Mouse (Mus musculus): ENCODE data around the gene Slc22a27. TPM values are rescaled to one million over a fixed set of nuclear protein-coding genes. Genes with fewer than 3 reads are reported as not detected.
"Not testable (repeated sequence)": the region's sequence is repeated elsewhere in the genome, so short reads cannot be mapped to it uniquely, and the experiment has no call there.

The Slc22a27 gene
- total and polyA plus RNA-seq, 3 experiments, result not detected

GRCm38 (mm10) chr19:7966550-7966949, 723 bp upstream of the Slc22a27 start:
- H3K4me2 ChIP-seq (ENCODE audit: insufficient read depth, low read depth, poor library complexity, severe bottlenecking); H3K79me2 ChIP-seq (replicated peaks; ENCODE audit: control insufficient read depth, extremely low read depth, insufficient read depth, poor library complexity, severe bottlenecking); H3K36me3 ChIP-seq (replicated peaks in 1 of 2; ENCODE audit: control insufficient read depth in 1 of 2, insufficient read depth in 1 of 2, low read length in 1 of 2); dilution Hi-C loops (cut with MboI; ENCODE audit: extremely low pct_ligation_motif_present, extremely low pct_unique_long_range_greater_than_20kb, low sequenced_read_pairs); H3K4me1 ChIP-seq (ENCODE audit: control insufficient read depth in 1 of 2, insufficient read depth in 2 of 2); H3K4me3 ChIP-seq (replicated peaks in 1 of 3; ENCODE audit: low read depth in 2 of 3, low read length in 2 of 3, poor library complexity in 1 of 3); in situ Hi-C loops (cut with MboI; ENCODE audit: low pct_ligation_motif_present, low pct_unique_long_range_greater_than_20kb, low sequenced_read_pairs); H3K9ac ChIP-seq (ENCODE audit: insufficient read depth, low read depth); H3K27ac ChIP-seq (ENCODE audit: insufficient read depth, low read depth); DNase-seq (ENCODE audit: extremely low read depth); H3K27me3 ChIP-seq (replicated peaks); H3K9me3 ChIP-seq (replicated peaks; ENCODE audit: low read length): not testable (repeated sequence)

- H3K9me3 ChIP-seq (replicated peaks; ENCODE audit: low read length); H3K4me1 ChIP-seq (ENCODE audit: control insufficient read depth in 1 of 2, insufficient read depth in 2 of 2); H3K79me2 ChIP-seq (replicated peaks; ENCODE audit: control insufficient read depth, extremely low read depth, insufficient read depth, poor library complexity, severe bottlenecking); DNase-seq (ENCODE audit: extremely low read depth); dilution Hi-C loops (cut with MboI; ENCODE audit: extremely low pct_ligation_motif_present, extremely low pct_unique_long_range_greater_than_20kb, low sequenced_read_pairs); H3K9ac ChIP-seq (ENCODE audit: insufficient read depth, low read depth); H3K27ac ChIP-seq (ENCODE audit: insufficient read depth, low read depth); H3K36me3 ChIP-seq (replicated peaks in 1 of 2; ENCODE audit: control insufficient read depth in 1 of 2, insufficient read depth in 1 of 2, low read length in 1 of 2); H3K4me2 ChIP-seq (ENCODE audit: insufficient read depth, low read depth, poor library complexity, severe bottlenecking); H3K27me3 ChIP-seq (replicated peaks); in situ Hi-C loops (cut with MboI; ENCODE audit: low pct_ligation_motif_present, low pct_unique_long_range_greater_than_20kb, low sequenced_read_pairs); H3K4me3 ChIP-seq (replicated peaks in 1 of 3; ENCODE audit: low read depth in 2 of 3, low read length in 2 of 3, poor library complexity in 1 of 3): not testable (repeated sequence)
Measured at GRCm38 (mm10) chr19:7939391-7939790, 26.4 kb downstream of the Slc22a27 start.

GRCm38 (mm10) chr19:7876626-7877025, 89.2 kb downstream of the Slc22a27 start:
- TF ChIP-seq POLR2A (IDR thresholded peaks at IDR 0.05; ENCODE audit: low read depth, low read length) (no peak), ZC3H11A (IDR thresholded peaks at IDR 0.05; ENCODE audit: low read depth, low read length) (no peak), CTCF (conservative IDR thresholded peaks at IDR 0.05 in 1 of 2, IDR thresholded peaks at IDR 0.05 in 1 of 2; ENCODE audit: low read depth in 2 of 2, low read length in 2 of 2) (no peak), CHD2 (IDR thresholded peaks at IDR 0.05; ENCODE audit: low read length) (no peak), JUN (IDR thresholded peaks at IDR 0.05; ENCODE audit: insufficient read depth, low read depth, low read length) (no peak)
- H3K79me2 ChIP-seq (replicated peaks; ENCODE audit: control insufficient read depth, extremely low read depth, insufficient read depth, poor library complexity, severe bottlenecking), result no peaks in the 10 kb centered on the region
- no peaks in the 10 kb centered on the region for H3K27me3 ChIP-seq (replicated peaks)
- in situ Hi-C loops (cut with MboI; ENCODE audit: low pct_ligation_motif_present, low pct_unique_long_range_greater_than_20kb, low sequenced_read_pairs) (no loop called here), dilution Hi-C loops (cut with MboI; ENCODE audit: extremely low pct_ligation_motif_present, extremely low pct_unique_long_range_greater_than_20kb, low sequenced_read_pairs) (no loop called here)
- H3K9ac ChIP-seq (ENCODE audit: insufficient read depth, low read depth), result no peak overlapping the region
- no peak overlapping the region for H3K4me2 ChIP-seq (ENCODE audit: insufficient read depth, low read depth, poor library complexity, severe bottlenecking)
- H3K9me3 ChIP-seq (replicated peaks; ENCODE audit: low read length), result no peaks in the 10 kb centered on the region
- no peak for DNase-seq (ENCODE audit: extremely low read depth)
- H3K4me1 ChIP-seq (ENCODE audit: control insufficient read depth in 1 of 2, insufficient read depth in 2 of 2), result no peaks in the 10 kb centered on the region
- H3K36me3 ChIP-seq (replicated peaks in 1 of 2; ENCODE audit: control insufficient read depth in 1 of 2, insufficient read depth in 1 of 2, low read length in 1 of 2), result no peaks in the 10 kb centered on the region
- no peak overlapping the region for H3K4me3 ChIP-seq (replicated peaks in 1 of 3; ENCODE audit: low read depth in 2 of 3, low read length in 2 of 3, poor library complexity in 1 of 3)
- no peak overlapping the region for H3K27ac ChIP-seq (ENCODE audit: insufficient read depth, low read depth)

DNA sequence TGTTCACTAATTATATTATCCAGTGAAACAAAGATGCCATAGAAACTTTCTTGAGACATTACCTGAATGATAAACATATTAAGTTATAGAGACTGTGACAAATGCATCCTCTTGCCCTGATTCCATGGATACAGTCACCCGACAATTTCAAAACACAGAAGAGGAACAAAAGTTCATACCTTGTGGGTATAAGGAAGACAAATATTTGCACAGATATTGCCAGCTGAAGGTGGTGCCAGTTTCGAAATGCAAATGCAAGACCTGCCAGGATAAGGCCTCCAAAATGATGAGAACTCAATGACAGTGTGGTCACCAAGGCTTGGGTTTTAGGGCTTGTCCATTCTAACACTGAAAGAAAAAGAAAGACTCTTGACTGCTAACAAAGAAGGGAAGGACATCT, 136.0 kb downstream of the Slc22a27 start:
- no peak for DNase-seq (ENCODE audit: extremely low read depth)
- H3K27ac ChIP-seq (ENCODE audit: insufficient read depth, low read depth), result no peak overlapping the region
- H3K9me3 ChIP-seq (replicated peaks; ENCODE audit: low read length), result no peaks in the 10 kb centered on the region
- no peaks in the 10 kb centered on the region for H3K36me3 ChIP-seq (replicated peaks in 1 of 2; ENCODE audit: control insufficient read depth in 1 of 2, insufficient read depth in 1 of 2, low read length in 1 of 2)
- H3K9ac ChIP-seq (ENCODE audit: insufficient read depth, low read depth), result no peak overlapping the region
- H3K27me3 ChIP-seq (replicated peaks), result no peaks in the 10 kb centered on the region
- H3K4me2 ChIP-seq (ENCODE audit: insufficient read depth, low read depth, poor library complexity, severe bottlenecking), result no peak overlapping the region
- in situ Hi-C loops (cut with MboI; ENCODE audit: low pct_ligation_motif_present, low pct_unique_long_range_greater_than_20kb, low sequenced_read_pairs), result no loop called here
- dilution Hi-C loops (cut with MboI; ENCODE audit: extremely low pct_ligation_motif_present, extremely low pct_unique_long_range_greater_than_20kb, low sequenced_read_pairs), result no loop called here
- no peaks in the 10 kb centered on the region for H3K4me1 ChIP-seq (ENCODE audit: control insufficient read depth in 1 of 2, insufficient read depth in 2 of 2)
- H3K79me2 ChIP-seq (replicated peaks; ENCODE audit: control insufficient read depth, extremely low read depth, insufficient read depth, poor library complexity, severe bottlenecking), result no peaks in the 10 kb centered on the region
- H3K4me3 ChIP-seq (replicated peaks in 1 of 3; ENCODE audit: low read depth in 2 of 3, low read length in 2 of 3, poor library complexity in 1 of 3), result no peak overlapping the region
- TF ChIP-seq MYC (IDR thresholded peaks at IDR 0.05; ENCODE audit: low read depth, low read length), result no peak
- TF ChIP-seq JUN (IDR thresholded peaks at IDR 0.05; ENCODE audit: insufficient read depth, low read depth, low read length), result no peak
- no peak for TF ChIP-seq USF2 (conservative IDR thresholded peaks at IDR 0.05; ENCODE audit: low read depth, low read length)
- TF ChIP-seq E2F4 (IDR thresholded peaks at IDR 0.05; ENCODE audit: insufficient replicate concordance, low read depth, low read length), result no peak

Other genes with a start within 250 kb of the Slc22a27 start
- gene Slc22a26, start 163.4 kb downstream of the Slc22a27 start, total RNA-seq (2012; rRNA removed), result not detected in 2 replicates
- gene Slc22a26, start 163.4 kb downstream of the Slc22a27 start, total RNA-seq (2014; rRNA removed), result not detected in 2 replicates
- not detected in 2 replicates for gene Slc22a26, start 163.4 kb downstream of the Slc22a27 start, polyA plus RNA-seq (2012; ENCODE audit: insufficient read length, low read depth)
- not detected in 2 replicates for gene Slc22a28, start 166.0 kb upstream of the Slc22a27 start, total RNA-seq (2012; rRNA removed)
- gene Slc22a28, start 166.0 kb upstream of the Slc22a27 start, total RNA-seq (2014; rRNA removed), result not detected in 2 replicates
- gene Slc22a28, start 166.0 kb upstream of the Slc22a27 start, polyA plus RNA-seq (2012; ENCODE audit: insufficient read length, low read depth), result not detected in 2 replicates